Mouse (Mus musculus): ENCODE results near the gene Gpr27.
A peak's percentile ranks its signal among the peaks of the same experiment; 100 is the strongest.

The Gpr27 gene

GRCm38 (mm10) chr6:99692206-99692915 is at the start of gene Gpr27:
Gpr27 (plus strand) TSS chr6:99692679.
- DNase-seq (ENCODE audit: low read depth, low spot score) = peak; percentile 41

- DNase-seq (ENCODE audit: low read depth, low spot score) = no peak
Observed at GRCm38 (mm10) chr6:99643439-99644199, 48.9 kb upstream of the Gpr27 start.

- DNase-seq (ENCODE audit: low read depth, low spot score) = no peak
Observed at GRCm38 (mm10) chr6:99644386-99644785, 48.1 kb upstream of the Gpr27 start.

GRCm38 (mm10) chr6:99644876-99645275 is 47.6 kb upstream of the Gpr27 start:
- DNase-seq (ENCODE audit: low read depth, low spot score) = no peak

GRCm38 (mm10) chr6:99646344-99646743 is 46.1 kb upstream of the Gpr27 start:
- no peak for DNase-seq (ENCODE audit: low read depth, low spot score)

GRCm38 (mm10) chr6:99649307-99649706 is 43.2 kb upstream of the Gpr27 start:
- DNase-seq (ENCODE audit: low read depth, low spot score) = no peak

GRCm38 (mm10) chr6:99652341-99652740 is 40.1 kb upstream of the Gpr27 start:
- DNase-seq (ENCODE audit: low read depth, low spot score) = no peak

GRCm38 (mm10) chr6:99654343-99654742 is 38.1 kb upstream of the Gpr27 start:
- DNase-seq (ENCODE audit: low read depth, low spot score) = no peak

GRCm38 (mm10) chr6:99655488-99655887 is 37.0 kb upstream of the Gpr27 start:
- no peak for DNase-seq (ENCODE audit: low read depth, low spot score)

- DNase-seq (ENCODE audit: low read depth, low spot score) = no peak
Observed at GRCm38 (mm10) chr6:99656088-99656487, 36.4 kb upstream of the Gpr27 start.

GRCm38 (mm10) chr6:99658586-99658985 is 33.9 kb upstream of the Gpr27 start:
- DNase-seq (ENCODE audit: low read depth, low spot score) = no peak

GRCm38 (mm10) chr6:99660443-99660842 is 32.0 kb upstream of the Gpr27 start:
- no peak for DNase-seq (ENCODE audit: low read depth, low spot score)

- DNase-seq (ENCODE audit: low read depth, low spot score) = no peak
Observed at GRCm38 (mm10) chr6:99663232-99663631, 29.2 kb upstream of the Gpr27 start.

GRCm38 (mm10) chr6:99665457-99666317 is 26.8 kb upstream of the Gpr27 start:
- no peak for DNase-seq (ENCODE audit: low read depth, low spot score)

- peak; percentile 66 for DNase-seq (ENCODE audit: low read depth, low spot score)
Observed at GRCm38 (mm10) chr6:99666318-99667171, 25.9 kb upstream of the Gpr27 start, which contains the start of the genes Eif4e3 and Gm20696. Eif4e3 (minus strand) TSS chr6:99666771. Gm20696 (minus strand) TSS chr6:99666797.

GRCm38 (mm10) chr6:99667290-99667689 is 25.2 kb upstream of the Gpr27 start:
- DNase-seq (ENCODE audit: low read depth, low spot score) = no peak

- peak; percentile 53 for DNase-seq (ENCODE audit: low read depth, low spot score)
Observed at GRCm38 (mm10) chr6:99669481-99670325, 22.8 kb upstream of the Gpr27 start.

GRCm38 (mm10) chr6:99670481-99671119 is 21.9 kb upstream of the Gpr27 start:
- DNase-seq (ENCODE audit: low read depth, low spot score) = peak; percentile 73

GRCm38 (mm10) chr6:99671768-99672167 is 20.7 kb upstream of the Gpr27 start:
- DNase-seq (ENCODE audit: low read depth, low spot score) = no peak

- no peak for DNase-seq (ENCODE audit: low read depth, low spot score)
Observed at GRCm38 (mm10) chr6:99674482-99674881, 18.0 kb upstream of the Gpr27 start.

All from mesoderm, embryonic 11.5 days (tissue).